Mouse (Mus musculus): ENCODE measurements around the gene Rpl3.

DNA sequence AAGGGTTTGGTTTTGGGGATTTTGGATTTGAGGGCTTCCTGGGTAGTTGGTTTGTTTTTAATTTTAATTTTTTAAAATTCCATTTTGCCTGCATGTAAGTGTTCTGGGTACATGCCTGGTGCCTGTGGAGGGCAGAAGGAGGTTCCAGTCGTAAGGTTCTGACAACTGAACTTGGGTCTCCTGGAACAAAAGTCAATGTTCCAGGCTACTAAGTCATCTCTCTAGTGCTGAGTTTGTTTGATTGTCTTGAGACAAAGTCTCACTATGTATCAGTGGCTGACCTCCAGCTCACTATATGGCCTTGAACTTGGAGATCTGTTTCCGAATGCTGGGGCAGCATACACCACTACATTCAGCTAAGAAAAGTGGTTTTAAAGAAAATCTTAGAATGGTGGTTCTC lies 43.8 kb upstream of the Rpl3 start:
- TF ChIP-seq CTCF (conservative IDR thresholded peaks at IDR 0.05; ENCODE audit: low read length) = no peak
- TF ChIP-seq NANOG (IDR thresholded peaks at IDR 0.05; ENCODE audit: borderline replicate concordance, low read length) = no peak
- no peak for TF ChIP-seq POU5F1 (IDR thresholded peaks at IDR 0.05; ENCODE audit: borderline replicate concordance, low read length)
